18 mouse cellular contexts compared by ENCODE assay signal in genomic region chr15:22511271-22511670, GRCm38 (mm10). TPM values are rescaled to one million over a fixed set of nuclear protein-coding genes. Genes with fewer than 3 reads are reported as not detected.
"Had no signal": no experiment of that assay in that cellular context is flagged by ENCODE, and none has a peak within 500 bp of the region (broad histone marks: within the 10 kb centered on the region; RNA-seq: fewer than 3 reads in every experiment).

No protein-coding gene starts in this region.

- H3K9me3 ChIP-seq: neural tube, embryonic 13.5 days; neural tube, embryonic 15.5 days; stomach, embryonic 15.5 days had no signal

- H3K27ac ChIP-seq: neural tube, embryonic 13.5 days; neural tube, embryonic 15.5 days; stomach, embryonic 15.5 days; stomach, postnatal 0 days had no signal

- H3K27me3 ChIP-seq: neural tube, embryonic 13.5 days; neural tube, embryonic 15.5 days; stomach, embryonic 15.5 days had no signal

- H3K4me1 ChIP-seq: neural tube, embryonic 13.5 days; neural tube, embryonic 15.5 days; stomach, embryonic 15.5 days had no signal

- H3K9ac ChIP-seq: neural tube, embryonic 13.5 days; neural tube, embryonic 15.5 days; stomach, embryonic 15.5 days had no signal

- H3K36me3 ChIP-seq: neural tube, embryonic 13.5 days; neural tube, embryonic 15.5 days; stomach, embryonic 15.5 days had no signal

- DNase-seq: retina, postnatal 1 day; right cerebral cortex, adult 18-20 months; right cerebral cortex, postnatal 14 days; right cerebral cortex, postnatal 25 days; right cerebral cortex, postnatal 4 days; spleen, adult 18-20 months; thymus, adult 18-20 months; thymus, adult 2 months; thymus, postnatal 14 days; thymus, postnatal 25 days; thymus, postnatal 36 days; thymus, postnatal 4 days had no signal

- H3K4me3 ChIP-seq: neural tube, embryonic 13.5 days; neural tube, embryonic 15.5 days; stomach, embryonic 15.5 days had no signal

- H3K4me2 ChIP-seq: neural tube, embryonic 13.5 days; neural tube, embryonic 15.5 days; stomach, embryonic 15.5 days had no signal

RNA-seq across cellular contexts. Expression of gene Cdh18, which starts 37.6 kb away (rescaled TPM):
- polyA plus RNA-seq: small intestine, adult 2 months; spleen, adult 2 months; thymus, adult 2 months had no signal
